Mouse (Mus musculus): ENCODE data around the gene Klhl41.
A peak's percentile ranks its signal among the peaks of the same experiment; 100 is the strongest.

Gene Klhl41

GRCm38 (mm10) chr2:69669853-69670252 lies at the start of gene Klhl41:
Gene Klhl41, plus strand, starts transcription at chr2:69670120.
- TF ChIP-seq GATA4 (IDR thresholded peaks at IDR 0.05; ENCODE audit: insufficient replicate concordance, low read length), result no peak

GRCm38 (mm10) chr2:69629215-69629614 lies 40.7 kb upstream of the Klhl41 start:
- TF ChIP-seq GATA4 (IDR thresholded peaks at IDR 0.05; ENCODE audit: insufficient replicate concordance, low read length), result no peak

DNA sequence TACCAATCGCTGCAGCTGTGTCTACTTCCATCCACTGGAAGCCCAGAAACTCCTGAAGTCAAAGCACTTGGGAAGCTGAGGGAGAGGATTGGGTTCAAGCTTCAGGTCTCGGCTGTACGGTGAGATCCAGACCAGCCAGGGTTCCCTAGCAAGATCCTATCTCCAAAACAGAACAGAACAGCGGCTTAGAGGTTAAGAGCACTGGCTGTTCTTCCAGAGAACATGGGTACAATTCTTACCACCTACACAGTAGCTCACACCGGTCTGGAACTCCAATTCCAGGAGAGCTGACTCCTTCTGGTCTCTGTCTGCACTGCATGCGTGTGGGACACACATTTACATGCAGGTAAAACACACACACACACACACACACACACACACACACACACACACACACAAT lies 40.0 kb upstream of the Klhl41 start:
- TF ChIP-seq GATA4 (IDR thresholded peaks at IDR 0.05; ENCODE audit: insufficient replicate concordance, low read length), result no peak

- no peak for TF ChIP-seq GATA4 (IDR thresholded peaks at IDR 0.05; ENCODE audit: insufficient replicate concordance, low read length)
Measured at GRCm38 (mm10) chr2:69630792-69631191, 39.1 kb upstream of the Klhl41 start.

DNA sequence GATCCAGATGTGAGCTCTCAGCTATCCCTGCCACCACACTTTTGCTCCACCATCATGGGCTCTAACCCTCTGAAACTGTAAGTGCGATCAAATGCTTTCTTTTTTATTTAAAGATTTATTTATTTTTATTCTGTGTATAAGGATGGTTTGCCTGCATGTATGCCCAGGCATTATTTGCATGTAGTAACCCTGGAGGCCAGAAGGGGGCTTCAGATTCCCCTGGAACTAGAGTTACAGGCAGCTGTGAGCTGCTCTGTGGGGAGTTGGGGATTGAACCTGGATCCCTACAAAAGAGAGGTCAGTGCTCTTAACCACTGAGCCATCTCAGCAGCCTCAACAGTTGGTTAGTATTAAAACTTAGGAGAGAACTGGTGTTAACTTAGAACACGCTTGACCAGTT lies 38.5 kb upstream of the Klhl41 start:
- TF ChIP-seq GATA4 (IDR thresholded peaks at IDR 0.05; ENCODE audit: insufficient replicate concordance, low read length), result no peak

- no peak for TF ChIP-seq GATA4 (IDR thresholded peaks at IDR 0.05; ENCODE audit: insufficient replicate concordance, low read length)
Measured at GRCm38 (mm10) chr2:69635064-69635701, 34.7 kb upstream of the Klhl41 start.

- TF ChIP-seq GATA4 (IDR thresholded peaks at IDR 0.05; ENCODE audit: insufficient replicate concordance, low read length), result no peak
Measured at GRCm38 (mm10) chr2:69635807-69636206, 34.1 kb upstream of the Klhl41 start.

GRCm38 (mm10) chr2:69640100-69640499 lies 29.8 kb upstream of the Klhl41 start:
- no peak for TF ChIP-seq GATA4 (IDR thresholded peaks at IDR 0.05; ENCODE audit: insufficient replicate concordance, low read length)

DNA sequence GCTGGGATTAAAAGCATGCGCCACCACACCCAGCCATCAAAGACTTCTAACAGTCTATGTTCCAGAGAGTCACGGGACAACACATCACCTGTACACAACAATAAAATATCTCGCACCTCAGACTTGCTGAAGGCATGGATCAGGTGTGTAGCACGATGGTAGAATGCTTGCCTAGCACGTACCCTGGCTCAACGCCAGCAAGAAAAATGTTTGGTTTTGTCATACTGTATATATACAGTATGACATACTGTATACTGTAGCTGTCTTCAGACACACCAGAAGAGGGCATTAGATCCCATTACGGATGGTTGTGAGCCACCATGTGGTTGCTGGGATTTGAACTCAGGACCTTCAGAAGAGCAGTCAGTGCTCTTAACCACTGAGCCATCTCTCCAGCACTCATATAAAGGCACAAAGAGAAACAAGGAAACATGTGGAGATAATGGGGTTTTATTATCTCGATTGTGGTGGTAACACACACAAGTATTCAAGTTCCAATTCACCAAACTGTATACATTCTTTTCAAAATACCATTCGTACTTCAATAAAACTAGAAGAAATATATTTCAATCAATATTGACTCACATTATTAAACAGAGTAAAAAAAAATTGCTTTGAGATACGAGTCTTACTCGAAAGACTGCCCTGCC lies 24.8 kb upstream of the Klhl41 start:
- TF ChIP-seq GATA4 (IDR thresholded peaks at IDR 0.05; ENCODE audit: insufficient replicate concordance, low read length), result no peak

GRCm38 (mm10) chr2:69646726-69647490 lies 23.0 kb upstream of the Klhl41 start, which contains the start of gene Bbs5:
Gene Bbs5, plus strand, starts transcription at chr2:69647171.
- peak; percentile 59; the same call in 1 of the 2 replicates for TF ChIP-seq GATA4 (IDR thresholded peaks at IDR 0.05; ENCODE audit: insufficient replicate concordance, low read length)

DNA sequence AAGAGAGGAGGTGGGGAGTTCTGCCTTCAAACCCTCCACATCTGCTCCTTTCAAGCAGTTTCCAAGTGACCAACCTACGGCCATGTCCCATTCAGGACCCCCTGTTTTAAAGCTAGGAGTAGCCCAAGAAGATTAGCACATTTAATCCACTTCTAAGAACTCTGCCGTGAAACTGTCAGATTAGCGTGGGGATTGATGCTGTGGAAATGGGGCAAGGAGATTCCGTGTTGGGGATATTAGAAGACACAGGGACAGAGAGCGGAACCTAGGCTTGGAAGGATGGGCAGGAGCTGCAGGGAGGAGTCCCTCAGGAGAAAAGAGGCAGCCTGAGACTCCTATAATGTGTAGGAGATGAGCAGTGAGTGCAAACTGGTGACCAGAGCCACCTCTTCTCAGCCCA lies 20.2 kb upstream of the Klhl41 start:
- TF ChIP-seq GATA4 (IDR thresholded peaks at IDR 0.05; ENCODE audit: insufficient replicate concordance, low read length), result no peak

DNA sequence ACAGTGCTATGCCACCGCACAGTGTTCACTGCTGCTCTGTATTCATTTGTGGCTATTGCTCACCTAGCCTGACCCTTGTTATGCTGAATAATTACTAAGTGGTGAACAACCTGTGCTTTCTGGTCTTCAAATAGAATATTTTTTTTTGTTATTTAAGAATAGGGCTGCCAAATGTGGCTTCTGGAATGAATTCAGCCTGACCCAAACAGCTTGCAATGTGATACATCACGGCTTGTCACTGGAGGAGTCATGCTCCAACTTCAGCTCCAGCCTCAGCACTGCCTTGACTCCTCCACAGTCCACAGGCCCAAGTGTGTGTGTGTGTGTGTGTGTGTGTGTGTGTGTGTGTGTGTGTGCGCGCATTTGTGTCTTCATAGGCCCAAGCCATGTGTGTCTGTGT lies 10.6 kb upstream of the Klhl41 start:
- TF ChIP-seq GATA4 (IDR thresholded peaks at IDR 0.05; ENCODE audit: insufficient replicate concordance, low read length), result no peak

DNA sequence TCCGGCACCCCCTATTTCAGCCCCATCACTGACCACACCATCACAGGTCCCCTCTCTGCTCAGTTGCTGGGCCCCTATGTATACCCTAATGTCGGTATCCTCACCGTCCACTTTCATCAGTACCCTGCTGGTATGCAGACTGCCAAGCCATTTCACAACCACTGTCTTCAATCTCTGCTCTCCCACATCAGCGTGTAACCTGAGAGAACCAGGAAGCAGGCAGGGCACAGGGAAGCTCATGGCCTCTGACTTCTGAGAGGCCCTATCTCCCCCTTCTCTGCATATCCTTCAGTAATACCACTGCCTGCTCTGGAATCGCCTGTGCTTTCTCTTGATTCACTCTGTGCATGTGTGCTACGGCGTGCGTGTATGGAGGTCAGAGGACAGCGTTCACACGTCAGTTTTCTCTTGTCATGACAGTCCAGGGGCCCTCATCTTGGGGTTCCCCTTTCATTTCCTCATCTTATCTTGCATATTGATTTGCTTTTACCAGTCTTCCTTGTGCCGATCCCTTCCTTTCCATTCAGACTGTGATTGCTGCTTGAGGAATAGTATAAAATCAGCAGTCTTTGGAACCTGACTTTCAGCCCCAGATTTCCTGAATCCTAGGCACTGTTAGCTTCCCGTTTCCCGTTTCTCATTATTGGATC lies 6.0 kb upstream of the Klhl41 start:
- TF ChIP-seq GATA4 (IDR thresholded peaks at IDR 0.05; ENCODE audit: insufficient replicate concordance, low read length), result no peak

DNA sequence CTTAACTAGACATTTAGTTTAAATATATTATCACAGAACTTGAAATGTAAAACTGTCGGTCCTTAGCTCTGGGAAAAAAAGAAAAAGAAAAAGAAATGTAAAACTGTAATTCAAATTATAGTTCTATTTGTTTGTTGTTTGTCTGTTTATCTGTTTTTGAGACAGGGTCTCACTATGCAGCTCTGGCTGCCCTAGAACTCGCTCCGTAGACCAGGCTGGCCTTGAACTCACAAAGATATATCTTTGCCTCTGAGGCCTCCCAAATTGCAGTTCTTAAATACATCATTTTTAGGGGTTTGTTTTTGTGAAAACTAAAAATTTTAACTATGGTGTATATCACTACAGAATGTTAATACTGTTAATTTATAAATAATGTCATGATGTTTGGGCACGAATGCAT lies 2.3 kb upstream of the Klhl41 start:
- TF ChIP-seq GATA4 (IDR thresholded peaks at IDR 0.05; ENCODE audit: insufficient replicate concordance, low read length), result no peak

GRCm38 (mm10) chr2:69668414-69668813 lies 1.5 kb upstream of the Klhl41 start:
- no peak for TF ChIP-seq GATA4 (IDR thresholded peaks at IDR 0.05; ENCODE audit: insufficient replicate concordance, low read length)

DNA sequence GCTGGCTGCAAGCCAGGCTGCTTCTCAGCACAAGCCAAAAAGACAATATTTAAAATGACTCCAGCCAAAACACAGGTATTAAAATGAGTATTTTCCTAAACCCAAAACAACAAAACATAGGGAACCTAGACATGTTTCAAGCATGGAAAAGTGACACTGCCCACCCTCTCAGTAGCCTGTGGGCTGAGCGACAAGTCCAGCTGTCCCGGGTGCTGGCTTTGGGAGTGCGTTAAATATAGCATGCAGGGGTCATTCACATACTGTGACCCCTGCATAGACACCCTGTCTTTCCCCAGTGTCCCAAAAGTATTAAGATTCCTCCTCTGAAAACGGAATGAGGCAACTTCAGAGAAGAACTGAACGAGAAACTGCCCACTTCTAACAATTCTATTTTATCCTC lies 3.8 kb downstream of the Klhl41 start:
- TF ChIP-seq GATA4 (IDR thresholded peaks at IDR 0.05; ENCODE audit: insufficient replicate concordance, low read length), result no peak

All from liver, adult (tissue).